Mouse (Mus musculus) midbrain, embryonic 13.5 days (tissue): ENCODE data around the gene Stkld1. TPM values are rescaled to one million over a fixed set of nuclear protein-coding genes. Genes with fewer than 3 reads are reported as not detected.

Experiments used
- ATAC-seq: fragments of 200-750 bp; cut with Nextera tagmentation; 2 replicates; pipeline ENCODE4 v1.8.0; 2017; ENCODE audit warnings: mild to moderate bottlenecking, moderate TSS enrichment, moderate library complexity
- H3K27ac ChIP-seq: fragments of 300-500 bp; sonication (generic); 2 replicates; pipeline ENCODE4 v1.5.1; 2015; ENCODE audit warnings: inconsistent platforms, mild to moderate bottlenecking, moderate library complexity
- H3K27me3 ChIP-seq: fragments of 300-500 bp; sonication (generic); 2 replicates; pipeline ENCODE4 v1.6.1; 2015; ENCODE audit warnings: mild to moderate bottlenecking, inconsistent platforms
- H3K36me3 ChIP-seq: fragments of 300-500 bp; sonication (generic); 2 replicates; pipeline ENCODE4 v1.6.1; 2015; ENCODE audit warnings: mild to moderate bottlenecking, inconsistent platforms
- H3K4me1 ChIP-seq: fragments of 300-500 bp; sonication (generic); replicated peaks from 2 replicates; pipeline ENCODE4 v1.6.1; 2015; ENCODE audit warnings: inconsistent platforms
- H3K4me2 ChIP-seq: fragments of 300-500 bp; sonication (generic); replicated peaks from 2 replicates; pipeline ENCODE4 v1.6.1; 2015; ENCODE audit warnings: moderate library complexity, mild to moderate bottlenecking, inconsistent platforms
- H3K4me3 ChIP-seq: fragments of 300-500 bp; sonication (generic); replicated peaks from 2 replicates; pipeline ENCODE4 v1.5.1; 2015; ENCODE audit warnings: mild to moderate bottlenecking, inconsistent platforms
- H3K9ac ChIP-seq: fragments of 300-500 bp; sonication (generic); replicated peaks from 2 replicates; pipeline ENCODE4 v1.6.1; 2015; ENCODE audit warnings: mild to moderate bottlenecking, inconsistent platforms
- H3K9me3 ChIP-seq: fragments of 300-500 bp; sonication (generic); 2 replicates; pipeline ENCODE4 v1.6.1; 2016; ENCODE audit warnings: mild to moderate bottlenecking, inconsistent platforms
- WGBS: fragments of 180-500 bp; shearing (Covaris S2); methylation state at CpG from one replicate; pipeline ENCODE4 v1.1.7; 2015; 5-methylcytosine and 5-hydroxymethylcytosine counted together
- polyA plus RNA-seq: library from polyadenylated mRNA; unstranded; fragments of >200 nt; fragmentation: Nextera tagmentation; extraction: Ambion mirVana; gene quantifications from 2 replicates; pipeline ENCODE4 v1.2.1, GENCODE M21; 2015

Stkld1 gene
- polyA plus RNA-seq, 1 experiment from 2014 or later: 0.13 TPM

DNA sequence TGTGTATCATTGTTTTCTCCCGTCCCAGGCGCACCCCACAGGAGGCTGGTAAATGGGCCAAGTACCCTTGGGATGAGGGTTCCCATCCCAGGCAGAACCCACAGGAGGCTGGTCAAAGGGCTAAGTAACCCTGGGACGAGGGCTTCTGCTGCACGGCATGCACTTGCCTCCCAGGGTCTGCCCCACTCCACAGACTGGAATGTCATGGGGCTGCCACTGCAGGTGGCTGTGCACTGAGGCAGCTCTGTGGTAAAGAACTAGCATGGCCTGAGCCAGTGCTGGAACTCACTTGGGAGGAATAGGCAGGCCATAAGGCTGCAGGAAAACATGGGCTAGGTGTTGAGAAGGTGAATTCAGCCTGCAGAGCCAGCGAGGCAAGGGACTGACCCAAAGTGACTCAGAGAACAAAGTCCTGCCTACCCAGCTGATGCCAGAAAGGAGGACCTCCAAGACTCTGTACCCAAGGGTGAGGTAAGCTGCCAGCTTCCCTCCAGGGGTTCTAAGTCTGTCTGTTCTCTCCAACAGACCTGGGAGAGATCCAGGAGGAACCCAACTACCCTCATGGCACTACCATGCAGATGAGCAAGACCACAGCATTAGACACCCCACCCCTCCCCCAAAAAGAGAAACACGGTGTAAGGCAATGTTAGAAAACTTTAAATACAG lies 13.5 kb upstream of the Stkld1 start:
- peaks cover 81% of the 10 kb centered on the region for H3K36me3 ChIP-seq
- H3K4me3 ChIP-seq: no peak overlapping the region
- H3K4me2 ChIP-seq: no peak overlapping the region
- ATAC-seq: no peak
- H3K9ac ChIP-seq: no peak overlapping the region
- H3K27ac ChIP-seq: no peak overlapping the region
- peaks cover 27% of the 10 kb centered on the region for H3K4me1 ChIP-seq
- H3K9me3 ChIP-seq: no peaks in the 10 kb centered on the region
- no peaks in the 10 kb centered on the region for H3K27me3 ChIP-seq
- 84% methylated on average over 6 of the region's 6 CpGs for WGBS

DNA sequence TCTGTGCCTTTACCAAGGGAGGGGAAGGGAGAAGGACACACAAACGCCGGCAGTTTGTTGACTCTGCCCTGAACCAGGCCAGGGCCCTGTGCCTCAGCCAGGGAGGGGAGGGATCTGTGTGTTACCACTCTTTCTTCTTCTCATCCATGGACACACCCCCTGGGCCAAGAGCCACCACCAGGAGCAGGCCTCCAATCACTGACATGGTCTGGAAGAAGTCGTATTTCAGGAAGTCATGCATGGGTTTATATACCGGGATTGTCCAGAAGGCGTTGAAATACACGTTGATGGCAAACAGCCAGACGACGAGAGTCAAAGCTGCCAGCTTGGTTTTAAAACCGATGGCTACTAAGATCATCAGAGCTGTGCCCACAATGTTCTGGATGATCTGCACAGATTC lies 12.1 kb upstream of the Stkld1 start:
- 92% methylated on average over 9 of the region's 9 CpGs for WGBS
- Histone ChIP-seq H3K27me3 (no peaks in the 10 kb centered on the region), H3K27ac (no peak overlapping the region), H3K9ac (no peak overlapping the region), H3K36me3 (peaks cover 96% of the 10 kb centered on the region), H3K4me2 (no peak overlapping the region), H3K4me1 (peaks cover 18% of the 10 kb centered on the region), H3K9me3 (no peaks in the 10 kb centered on the region), H3K4me3 (no peak overlapping the region)
- no peak for ATAC-seq

- Histone ChIP-seq H3K27me3 (no peaks in the 10 kb centered on the region), H3K36me3 (peaks cover 66% of the 10 kb centered on the region), H3K9ac (no peak overlapping the region), H3K4me3 (no peak overlapping the region), H3K27ac (no peak overlapping the region), H3K4me1 (peaks cover 31% of the 10 kb centered on the region), H3K4me2 (no peak overlapping the region), H3K9me3 (no peaks in the 10 kb centered on the region)
- 94% methylated on average over 6 of the region's 6 CpGs for WGBS
- no peak for ATAC-seq
Observed at GRCm38 (mm10) chr2:26927745-26928476, 5.9 kb upstream of the Stkld1 start.

- Histone ChIP-seq H3K4me3 (no peak overlapping the region), H3K4me1 (peaks cover 31% of the 10 kb centered on the region), H3K27ac (no peak overlapping the region), H3K9me3 (no peaks in the 10 kb centered on the region), H3K4me2 (no peak overlapping the region), H3K9ac (no peak overlapping the region), H3K27me3 (no peaks in the 10 kb centered on the region; the same call in 1 of the 2 replicates), H3K36me3 (peaks cover 41% of the 10 kb centered on the region)
- WGBS: 38% methylated on average over 1 of the region's 1 CpGs
- no peak for ATAC-seq
Observed at GRCm38 (mm10) chr2:26930390-26930789, 3.5 kb upstream of the Stkld1 start.

GRCm38 (mm10) chr2:26932473-26933303 lies 1.2 kb upstream of the Stkld1 start:
- ATAC-seq: no peak; the same call in 1 of the 2 replicates

GRCm38 (mm10) chr2:26935286-26935685 lies 1.4 kb downstream of the Stkld1 start:
- Histone ChIP-seq H3K27ac (no peak overlapping the region), H3K4me3 (no peak overlapping the region), H3K9me3 (no peaks in the 10 kb centered on the region), H3K27me3 (no peaks in the 10 kb centered on the region; the same call in 1 of the 2 replicates), H3K9ac (no peak overlapping the region), H3K4me1 (peaks cover 25% of the 10 kb centered on the region), H3K4me2 (no peak overlapping the region), H3K36me3 (0 out of 2 replicates have a peak, but pooled peaks cover 4% of the 10 kb centered on the region)
- WGBS: 91% methylated on average over 2 of the region's 2 CpGs
- no peak for ATAC-seq

More at GRCm38 (mm10) chr2:26932473-26933303, 1.2 kb upstream of the Stkld1 start:
- H3K4me2 ChIP-seq: peak overlapping the region; percentile 96
- H3K4me1 ChIP-seq: peaks cover 31% of the 10 kb centered on the region
- peak overlapping the region; percentile 81 for H3K27ac ChIP-seq
- WGBS: 3% methylated on average over 49 of the region's 49 CpGs
- peak overlapping the region; percentile 99 for H3K9ac ChIP-seq
- H3K27me3 ChIP-seq: no peaks in the 10 kb centered on the region; the same call in 1 of the 2 replicates
- H3K36me3 ChIP-seq: peaks cover 20% of the 10 kb centered on the region; the same call in 1 of the 2 replicates
- no peaks in the 10 kb centered on the region for H3K9me3 ChIP-seq
- peak overlapping the region; percentile 97 for H3K4me3 ChIP-seq

GRCm38 (mm10) chr2:26936425-26936824 lies 2.6 kb downstream of the Stkld1 start:
- Histone ChIP-seq H3K36me3 (no peaks in the 10 kb centered on the region), H3K9ac (no peak overlapping the region), H3K4me2 (no peak overlapping the region), H3K4me1 (peaks cover 14% of the 10 kb centered on the region), H3K27ac (no peak overlapping the region), H3K27me3 (no peaks in the 10 kb centered on the region; the same call in 1 of the 2 replicates), H3K9me3 (no peaks in the 10 kb centered on the region), H3K4me3 (no peak overlapping the region)
- ATAC-seq: no peak
- 70% methylated on average over 1 of the region's 1 CpGs for WGBS

DNA sequence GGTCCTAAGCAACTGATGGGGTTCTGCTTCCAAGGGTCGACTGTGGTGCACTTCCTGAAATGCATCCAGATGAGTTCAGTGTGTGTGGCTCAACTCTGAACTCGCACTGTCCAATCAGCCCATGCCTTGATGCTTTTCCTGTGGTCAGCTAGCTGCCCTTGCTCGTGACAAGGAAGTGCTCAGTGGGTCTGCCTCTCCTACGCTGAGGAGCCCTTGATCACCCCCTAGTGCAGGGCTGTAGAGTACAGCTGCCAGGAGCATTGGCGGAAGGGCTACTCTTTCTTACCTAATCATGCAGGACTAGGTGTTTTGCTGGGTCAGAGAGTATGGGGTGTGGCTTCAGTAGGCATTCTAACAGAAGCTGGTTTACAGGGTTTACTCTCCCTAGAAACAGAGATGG lies 7.7 kb downstream of the Stkld1 start:
- WGBS: 43% methylated on average over 5 of the region's 5 CpGs

DNA sequence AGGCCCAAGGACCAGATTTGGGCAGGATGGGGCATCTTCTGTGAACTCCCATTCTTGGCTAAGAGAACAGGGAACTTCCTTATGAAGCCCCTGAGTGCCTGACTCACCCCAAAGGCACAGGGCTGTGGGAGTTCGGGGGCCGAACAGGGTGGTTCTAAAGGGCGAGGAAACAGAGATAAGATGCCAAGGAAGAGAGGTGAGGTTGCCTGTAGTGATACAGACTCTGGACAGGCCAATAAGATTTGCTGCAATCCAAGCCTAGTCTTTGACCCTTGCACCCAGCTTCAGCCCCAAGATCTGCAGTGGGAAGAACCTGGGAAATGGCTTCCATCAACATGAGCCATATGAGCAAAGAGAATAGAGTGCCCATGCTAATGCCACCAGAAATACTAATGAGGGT lies 9.4 kb downstream of the Stkld1 start:
- H3K36me3 ChIP-seq: peaks cover 7% of the 10 kb centered on the region
- no peak overlapping the region for H3K27ac ChIP-seq
- WGBS: 92% methylated on average over 3 of the region's 3 CpGs
- H3K4me1 ChIP-seq: no peaks in the 10 kb centered on the region
- H3K9ac ChIP-seq: no peak overlapping the region
- ATAC-seq: no peak
- no peak overlapping the region for H3K4me3 ChIP-seq
- H3K9me3 ChIP-seq: no peaks in the 10 kb centered on the region
- no peaks in the 10 kb centered on the region for H3K27me3 ChIP-seq
- no peak overlapping the region for H3K4me2 ChIP-seq

More for the DNA sequence above, 7.7 kb downstream of the Stkld1 start:
- H3K4me1 ChIP-seq: no peaks in the 10 kb centered on the region
- no peak overlapping the region for H3K4me3 ChIP-seq
- H3K9me3 ChIP-seq: no peaks in the 10 kb centered on the region
- H3K27me3 ChIP-seq: no peaks in the 10 kb centered on the region
- H3K36me3 ChIP-seq: peaks cover 2% of the 10 kb centered on the region; the same call in 1 of the 2 replicates
- no peak overlapping the region for H3K9ac ChIP-seq
- H3K4me2 ChIP-seq: no peak overlapping the region
- H3K27ac ChIP-seq: no peak overlapping the region
- ATAC-seq: no peak

DNA sequence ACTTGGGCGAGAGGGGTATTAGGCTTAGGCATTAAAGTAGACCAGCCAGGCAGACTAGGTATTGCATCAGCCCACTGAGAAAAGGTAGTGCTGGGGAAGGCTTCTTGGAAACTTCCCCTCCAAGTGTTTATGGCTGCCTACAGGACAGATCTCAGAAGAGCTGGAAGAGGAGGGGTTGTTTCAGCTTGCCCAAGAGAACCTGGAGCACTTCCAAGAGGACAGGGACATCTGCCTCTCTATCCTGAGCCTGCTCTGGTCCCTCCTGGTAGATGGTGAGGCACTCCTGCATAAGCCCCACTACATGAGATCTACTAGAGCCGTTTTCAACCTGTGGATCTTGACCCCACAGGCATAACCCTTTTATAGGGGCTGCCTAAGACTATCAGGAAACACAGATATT lies 16.6 kb downstream of the Stkld1 start:
- Histone ChIP-seq H3K9me3 (no peaks in the 10 kb centered on the region), H3K36me3 (peaks cover 74% of the 10 kb centered on the region), H3K4me3 (no peak overlapping the region), H3K27me3 (no peaks in the 10 kb centered on the region), H3K9ac (no peak overlapping the region), H3K27ac (no peak overlapping the region), H3K4me1 (no peaks in the 10 kb centered on the region), H3K4me2 (no peak overlapping the region)
- ATAC-seq: no peak
- 89% methylated on average over 2 of the region's 2 CpGs for WGBS

GRCm38 (mm10) chr2:26951346-26951905 lies 17.6 kb downstream of the Stkld1 start:
- H3K27ac ChIP-seq: no peak overlapping the region
- H3K27me3 ChIP-seq: no peaks in the 10 kb centered on the region
- H3K4me2 ChIP-seq: no peak overlapping the region
- WGBS: 93% methylated on average over 8 of the region's 8 CpGs
- no peak overlapping the region for H3K4me3 ChIP-seq
- no peak overlapping the region for H3K9ac ChIP-seq
- no peaks in the 10 kb centered on the region for H3K9me3 ChIP-seq
- H3K4me1 ChIP-seq: no peaks in the 10 kb centered on the region
- H3K36me3 ChIP-seq: peaks cover 83% of the 10 kb centered on the region
- ATAC-seq: no peak
